Mouse (Mus musculus): ENCODE data around the gene 4931422A03Rik. TPM values are rescaled to one million over a fixed set of nuclear protein-coding genes. Genes with fewer than 3 reads are reported as not detected.

Gene 4931422A03Rik
- total and polyA plus RNA-seq, 3 experiments: 0.50 to 4.9 TPM; not detected in 1

GRCm38 (mm10) chr2:103957649-103958546, 70.3 kb downstream of the 4931422A03Rik start, which contains the start of gene Lmo2 (continued):
- TF ChIP-seq ZMIZ1 (IDR thresholded peaks at IDR 0.05; ENCODE audit: low read depth, low read length): peak; percentile 93
- TF ChIP-seq HCFC1 (IDR thresholded peaks at IDR 0.05; ENCODE audit: low read depth, low read length): no peak; the same call in 1 of the 2 replicates
- peak; percentile 59 for TF ChIP-seq NELFE (IDR thresholded peaks at IDR 0.05; ENCODE audit: low read depth, low read length)
- TF ChIP-seq MAZ (IDR thresholded peaks at IDR 0.05; ENCODE audit: low read depth, low read length): peak; percentile 69; the same call in 1 of the 2 replicates
- no peak; the same call in none of the 2 replicates for TF ChIP-seq MYC (IDR thresholded peaks at IDR 0.05; ENCODE audit: low read depth, low read length)
- TF ChIP-seq MAFK (IDR thresholded peaks at IDR 0.05; ENCODE audit: borderline replicate concordance, low read depth, low read length): no peak
- no peak for TF ChIP-seq MEF2A (IDR thresholded peaks at IDR 0.05; ENCODE audit: extremely low read depth, insufficient replicate concordance, low read depth, low read length, poor library complexity, severe bottlenecking)
- peak; percentile 95 for TF ChIP-seq MYB (IDR thresholded peaks at IDR 0.05; ENCODE audit: low read depth, low read length)
- TF ChIP-seq TBP (IDR thresholded peaks at IDR 0.05; ENCODE audit: low read depth, low read length): peak; percentile 88
- TF ChIP-seq USF1 (IDR thresholded peaks at IDR 0.05; ENCODE audit: low read depth, low read length): no peak
- no peak for TF ChIP-seq KAT2A (conservative IDR thresholded peaks at IDR 0.05; ENCODE audit: low read depth, low read length)
- TF ChIP-seq MXI1 (IDR thresholded peaks at IDR 0.05; ENCODE audit: low read depth, low read length): no peak
- no peak for TF ChIP-seq MAX (IDR thresholded peaks at IDR 0.05; ENCODE audit: low read length)
- peak; percentile 92 for TF ChIP-seq JUND (IDR thresholded peaks at IDR 0.05; ENCODE audit: low read depth, low read length)
- TF ChIP-seq SMC3 (IDR thresholded peaks at IDR 0.05; ENCODE audit: low read depth, low read length): no peak
- TF ChIP-seq GATA1 (IDR thresholded peaks at IDR 0.05; ENCODE audit: low read depth, low read length): peak; percentile 99

- H3K27ac ChIP-seq (ENCODE audit: control insufficient read depth, low read depth, low read length): peak overlapping the region; percentile 93
- no peaks in the 10 kb centered on the region for H3K27me3 ChIP-seq (ENCODE audit: control insufficient read depth in 1 of 2, insufficient read depth in 2 of 2, low read length in 2 of 2)
- DNase-seq (ENCODE audit: low read depth, low spot score): peak; percentile 83
- H3K4me1 ChIP-seq (ENCODE audit: control insufficient read depth in 1 of 2, insufficient read depth in 2 of 2, low read length in 2 of 2): peaks cover 25 to 49% of the 10 kb centered on the region in 2 experiments
- peaks cover 0 to 56% of the 10 kb centered on the region in 2 experiments; a peak in 2 of 4 replicates for H3K36me3 ChIP-seq (ENCODE audit: control insufficient read depth in 1 of 2, insufficient read depth in 2 of 2, low read length in 2 of 2)
- peak overlapping the region; percentile 16 to 59 for H3K4me3 ChIP-seq (ENCODE audit: control insufficient read depth in 1 of 2, insufficient read depth in 1 of 2, low read depth in 2 of 2, low read length in 2 of 2)
- H3K9ac ChIP-seq (ENCODE audit: control insufficient read depth, low read depth, low read length, poor library complexity, severe bottlenecking): peak overlapping the region; percentile 73
- peaks cover 41% of the 10 kb centered on the region for H3K79me2 ChIP-seq (ENCODE audit: control insufficient read depth, insufficient read depth, low read length, poor library complexity)
- H3K9me3 ChIP-seq (replicated peaks; ENCODE audit: insufficient read depth, low read length): no peaks in the 10 kb centered on the region
- TF ChIP-seq TBP (IDR thresholded peaks at IDR 0.05; ENCODE audit: low read depth, low read length): 0 out of 2 replicates have a peak, but pooled peaks have one; percentile 20
- peak; percentile 68 for TF ChIP-seq GATA1 (IDR thresholded peaks at IDR 0.05; ENCODE audit: low read depth, low read length)
- peak; percentile 94 for TF ChIP-seq TAL1 (IDR thresholded peaks at IDR 0.05; ENCODE audit: low read length)
- no peak for TF ChIP-seq ZKSCAN1 (IDR thresholded peaks at IDR 0.05; ENCODE audit: low read depth, low read length)
- TF ChIP-seq RCOR1 (IDR thresholded peaks at IDR 0.05; ENCODE audit: low read depth, low read length): no peak; the same call in 1 of the 2 replicates
- TF ChIP-seq ETS1 (IDR thresholded peaks at IDR 0.05; ENCODE audit: low read depth, low read length): peak; percentile 55; the same call in 1 of the 2 replicates
- TF ChIP-seq TCF12 (IDR thresholded peaks at IDR 0.05; ENCODE audit: low read depth, low read length): peak; percentile 80; the same call in 1 of the 2 replicates
- TF ChIP-seq EP300 (IDR thresholded peaks at IDR 0.05; ENCODE audit: low read depth in 1 of 2, low read length in 2 of 2): peak; percentile 58 to 93
Measured at GRCm38 (mm10) chr2:103956867-103957266, 71.3 kb downstream of the 4931422A03Rik start.
